Comparison of ENCODE assay signal across 17 mouse cellular contexts in the genomic region with DNA sequence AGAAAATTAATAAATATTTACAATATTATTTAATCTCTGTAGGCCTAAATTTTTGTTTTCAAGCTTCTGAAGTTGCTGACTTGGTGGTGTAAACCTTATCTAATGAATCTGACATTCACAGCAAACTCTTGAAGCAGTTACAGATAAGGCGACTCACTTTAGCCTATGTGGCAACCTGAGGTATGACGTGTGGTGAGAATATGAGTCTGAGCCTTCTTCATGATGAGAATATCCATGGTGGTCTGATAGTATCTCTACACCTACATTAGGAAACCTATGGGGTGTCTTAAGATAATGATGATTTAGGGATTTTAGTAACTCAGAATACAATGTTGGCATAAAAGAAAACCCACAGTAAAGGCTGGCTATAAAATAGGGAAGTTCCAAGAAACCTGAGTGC. TPM values are rescaled to one million over a fixed set of nuclear protein-coding genes. Genes with fewer than 3 reads are reported as not detected.
"Had no signal": no experiment of that assay in that cellular context is flagged by ENCODE, and none has a peak within 500 bp of the region (broad histone marks: within the 10 kb centered on the region; RNA-seq: fewer than 3 reads in every experiment).

No protein-coding gene starts in this region.

- DNase-seq: kidney, adult 8-10 months; kidney, postnatal 36 days; left cerebral cortex, postnatal 4 days; lung, adult 18-20 months; midbrain, embryonic 14.5 days; retina, postnatal 1 day; thymus, postnatal 14 days had no signal

- H3K9ac ChIP-seq: limb, embryonic 13.5 days; liver, embryonic 14.5 days; neural tube, embryonic 13.5 days had no signal

- H3K4me1 ChIP-seq: limb, embryonic 13.5 days; neural tube, embryonic 13.5 days had no signal

- H3K9me3 ChIP-seq: limb, embryonic 13.5 days; midbrain, embryonic 10.5 days; neural tube, embryonic 13.5 days had no signal

- H3K4me3 ChIP-seq: layer of hippocampus, adult 2 months; limb, embryonic 13.5 days; midbrain, embryonic 10.5 days; neural tube, embryonic 13.5 days had no signal

- H3K36me3 ChIP-seq: limb, embryonic 13.5 days; midbrain, embryonic 10.5 days; neural tube, embryonic 13.5 days had no signal

- H3K27me3 ChIP-seq: limb, embryonic 13.5 days; neural tube, embryonic 13.5 days had no signal

- H3K27ac ChIP-seq: layer of hippocampus, adult 2 months; limb, embryonic 13.5 days; liver, embryonic 14.5 days; midbrain, embryonic 10.5 days; neural tube, embryonic 13.5 days; stomach, postnatal 0 days had no signal

- H3K4me2 ChIP-seq: limb, embryonic 13.5 days; neural tube, embryonic 13.5 days had no signal

RNA-seq across cellular contexts. Expression of a gene that starts 3.4 kb away (rescaled TPM):
- polyA plus RNA-seq: kidney, embryonic 16.5 days; limb, embryonic 13.5 days; neural tube, embryonic 13.5 days; small intestine, adult 2 months; stomach, postnatal 0 days had no signal

RNA-seq across cellular contexts. Expression of a gene that starts 40.7 kb away (rescaled TPM):
- polyA plus RNA-seq: kidney, embryonic 16.5 days; limb, embryonic 13.5 days; liver, adult 2 months; liver, embryonic 14.5 days; lung, embryonic 16.5 days; midbrain, embryonic 10.5 days; midbrain, embryonic 14.5 days; neural tube, embryonic 13.5 days; small intestine, adult 2 months; stomach, postnatal 0 days had no signal
